Mouse (Mus musculus) myocyte (in vitro differentiated cells): ENCODE results near the gene Lmo7. TPM values are rescaled to one million over a fixed set of nuclear protein-coding genes. Genes with fewer than 3 reads are reported as not detected.

ENCODE experiments used
- H3K27me3 ChIP-seq: one replicate; pipeline ENCODE4 v1.6.1; 2011; ENCODE audit not compliant: control insufficient read depth, insufficient read depth, insufficient read length
- H3K36me3 ChIP-seq: one replicate; pipeline ENCODE4 v1.6.1; 2011; ENCODE audit not compliant: control insufficient read depth, insufficient read depth
- H3K4me2 ChIP-seq: one replicate; pipeline ENCODE4 v1.6.1; 2011; ENCODE audit warnings: low read depth, control low read depth
- H3K4me3 ChIP-seq: one replicate; pipeline ENCODE4 v1.5.1; 2011; ENCODE audit warnings: mild to moderate bottlenecking, control low read depth, moderate library complexity
- H3K79me2 ChIP-seq: one replicate; pipeline ENCODE4 v1.6.1; 2011; ENCODE audit not compliant: control insufficient read depth, insufficient read depth
- H3ac ChIP-seq: one replicate; pipeline ENCODE4 v1.6.1; 2011; ENCODE audit not compliant: control insufficient read depth, insufficient read length
- CEBPB ChIP-seq: IDR thresholded peaks from 2 replicates; pipeline ENCODE4 v1.6.1; 2011; ENCODE audit warnings: mild to moderate bottlenecking, moderate library complexity; ENCODE audit not compliant: poor library complexity, insufficient read depth, severe bottlenecking
- E2F4 ChIP-seq: IDR thresholded peaks from one replicate; pipeline ENCODE4 v1.6.1; 2011; ENCODE audit warnings: mild to moderate bottlenecking, control low read depth, moderate library complexity; ENCODE audit not compliant: insufficient read depth
- MAX ChIP-seq: IDR thresholded peaks from one replicate; pipeline ENCODE4 v1.6.1; 2011; ENCODE audit warnings: low read depth, mild to moderate bottlenecking, control low read depth
- MYOD1 ChIP-seq, 3 experiments: IDR thresholded peaks; one replicate each; pipeline ENCODE4 v1.6.1; 2011; ENCODE audit warnings: control low read depth in 2 of 3, low read depth in 2 of 3, mild to moderate bottlenecking in 2 of 3, moderate library complexity in 1 of 3; ENCODE audit not compliant: insufficient read length in 2 of 3, control insufficient read depth in 1 of 3
- MYOG ChIP-seq, 3 experiments: IDR thresholded peaks; one replicate each; pipeline ENCODE4 v1.6.1; 2011; ENCODE audit warnings: control low read depth in 2 of 3, low read depth in 2 of 3, mild to moderate bottlenecking in 2 of 3; ENCODE audit not compliant: insufficient read length in 2 of 3, control insufficient read depth in 1 of 3, insufficient read depth in 1 of 3
- POLR2A ChIP-seq: IDR thresholded peaks from one replicate; pipeline ENCODE4 v1.6.1; 2011; ENCODE audit warnings: low read depth, mild to moderate bottlenecking, control low read depth, moderate library complexity; ENCODE audit not compliant: insufficient read length
- POLR2AphosphoS2 ChIP-seq: IDR thresholded peaks from one replicate; pipeline ENCODE4 v1.6.1; 2011; ENCODE audit warnings: low read depth, control low read depth; ENCODE audit not compliant: insufficient read length
- REST ChIP-seq: IDR thresholded peaks from one replicate; pipeline ENCODE4 v1.6.1; 2011; ENCODE audit warnings: mild to moderate bottlenecking, control low read depth, moderate library complexity; ENCODE audit not compliant: insufficient read depth, insufficient read length
- SRF ChIP-seq: IDR thresholded peaks from one replicate; pipeline ENCODE4 v1.6.1; 2011; ENCODE audit warnings: low read depth; ENCODE audit not compliant: control insufficient read depth, insufficient read length
- TCF12 ChIP-seq: IDR thresholded peaks from one replicate; pipeline ENCODE4 v1.6.1; 2011; ENCODE audit warnings: mild to moderate bottlenecking, control low read depth; ENCODE audit not compliant: poor library complexity, insufficient read depth, severe bottlenecking
- TCF3 ChIP-seq: IDR thresholded peaks from one replicate; pipeline ENCODE4 v1.6.1; 2011; ENCODE audit warnings: low read depth, control low read depth; ENCODE audit not compliant: insufficient read length
- USF1 ChIP-seq: IDR thresholded peaks from one replicate; pipeline ENCODE4 v1.6.1; 2011; ENCODE audit warnings: low read depth, mild to moderate bottlenecking, control low read depth, moderate library complexity
- polyA plus RNA-seq: library from polyadenylated mRNA; unstranded; fragments of >200 nt; fragmentation: generic; extraction: Trizol; gene quantifications from one replicate; pipeline ENCODE4 v1.2.1, GENCODE M21; 2012; ENCODE audit warnings: missing spikeins

Gene Lmo7
- polyA plus RNA-seq, 1 experiment: 56.1 TPM

DNA sequence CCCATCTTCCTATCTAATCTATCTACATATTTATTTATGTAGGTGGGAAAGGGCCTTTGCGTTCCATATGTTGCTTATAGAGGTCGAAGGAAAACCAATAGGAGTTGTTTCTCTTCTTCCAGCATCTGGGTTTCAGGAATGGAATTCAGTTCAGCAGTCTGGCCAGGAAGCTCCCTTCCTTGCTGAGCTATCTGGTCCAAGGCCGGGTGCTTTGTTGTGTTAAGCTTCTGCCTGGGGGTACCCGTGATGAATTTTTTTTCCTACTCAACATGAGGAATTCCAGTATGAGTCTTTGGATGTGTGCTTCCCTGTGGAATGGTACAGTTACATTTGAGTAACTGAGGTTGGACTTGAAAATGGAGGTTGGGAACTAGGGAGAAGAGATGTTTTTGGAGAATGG, 139.9 kb downstream of the Lmo7 start:
- H3K27me3 ChIP-seq: no peaks in the 10 kb centered on the region
- TF ChIP-seq MYOD1 (IDR thresholded peaks at IDR 0.05; ENCODE audit: control insufficient read depth in 1 of 3, insufficient read length in 2 of 3, low read depth in 2 of 3) (no peak), TCF12 (no peak), POLR2A (no peak), TCF3 (no peak), REST (no peak), USF1 (no peak), MAX (no peak)
- no peaks in the 10 kb centered on the region for H3K36me3 ChIP-seq
- peaks cover 42% of the 10 kb centered on the region for H3K79me2 ChIP-seq
- peak overlapping the region; percentile 97 for H3K4me2 ChIP-seq
- no peak overlapping the region for H3ac ChIP-seq
- H3K4me3 ChIP-seq: peak overlapping the region; percentile 17

DNA sequence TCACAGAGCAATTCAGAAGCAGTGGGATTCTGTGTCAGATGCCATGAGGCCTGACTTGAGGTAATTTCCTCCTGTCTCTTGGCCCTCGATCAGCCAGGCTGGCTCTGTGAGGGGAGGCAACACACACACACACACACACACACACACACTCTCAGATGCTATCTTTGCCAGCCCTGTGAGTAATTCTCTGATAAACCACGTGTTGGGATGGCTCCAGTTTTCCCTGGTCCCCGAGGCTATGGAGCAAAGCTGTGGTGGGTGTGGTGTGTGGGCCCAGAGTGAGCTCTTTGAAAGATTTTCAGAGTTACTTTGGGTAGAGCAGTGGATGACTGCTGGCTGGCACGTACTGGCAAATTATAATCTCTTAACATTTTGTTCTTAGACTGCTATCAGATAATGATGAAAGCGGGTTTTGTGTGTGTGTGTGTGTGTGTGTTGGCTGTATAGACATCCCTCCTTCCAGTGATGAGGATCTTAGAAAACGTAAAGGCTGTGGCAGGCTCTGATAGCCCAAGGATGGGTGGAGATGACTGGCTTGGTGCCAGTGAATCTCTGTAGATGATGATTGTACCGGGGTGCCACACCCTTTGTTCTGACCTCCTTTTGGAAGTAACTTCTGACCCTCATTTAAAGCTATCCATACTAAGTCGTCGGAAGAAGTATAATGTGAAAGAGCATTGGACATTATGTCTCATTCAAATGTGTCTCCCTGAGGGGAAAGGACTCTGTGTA, 140.6 kb downstream of the Lmo7 start:
- Histone ChIP-seq H3K4me3 (peak overlapping the region; percentile 17), H3ac (no peak overlapping the region), H3K4me2 (peak overlapping the region; percentile 97), H3K79me2 (peaks cover 40% of the 10 kb centered on the region), H3K36me3 (no peaks in the 10 kb centered on the region), H3K27me3 (no peaks in the 10 kb centered on the region)
- TF ChIP-seq SRF (peak; percentile 39), MYOG (IDR thresholded peaks at IDR 0.05; ENCODE audit: control insufficient read depth in 1 of 3, insufficient read depth in 1 of 3, insufficient read length in 2 of 3, low read depth in 2 of 3) (peak in 2 of 3 experiments; percentile 25 to 77), USF1 (peak; percentile 83), TCF12 (peak; percentile 81), TCF3 (no peak), POLR2A (peak; percentile 49), MAX (peak; percentile 85), POLR2AphosphoS2 (peak; percentile 36), REST (no peak), MYOD1 (IDR thresholded peaks at IDR 0.05; ENCODE audit: control insufficient read depth in 1 of 3, insufficient read length in 2 of 3, low read depth in 2 of 3) (peak in 2 of 3 experiments; percentile 21 to 74), CEBPB (peak; percentile 8; the same call in 1 of the 2 replicates)

DNA sequence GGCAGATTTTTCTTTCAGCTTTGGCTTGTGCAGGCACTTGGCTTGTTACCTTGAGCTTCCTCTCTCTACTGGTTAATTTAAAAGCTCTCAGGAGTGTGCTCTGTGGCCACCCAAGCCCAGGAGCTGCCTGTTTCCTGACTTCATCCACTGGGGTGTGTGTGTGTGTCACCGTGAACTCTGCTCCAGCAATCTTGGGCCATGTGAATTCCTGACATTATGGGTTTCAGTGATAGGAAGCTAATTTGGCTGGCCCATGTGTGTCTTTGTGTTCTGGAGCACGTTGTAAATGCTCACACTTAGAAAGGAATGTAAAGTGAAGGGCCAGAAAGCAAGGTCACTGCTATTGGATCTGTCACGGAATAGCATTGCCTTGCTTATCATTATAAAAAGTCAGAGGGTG, 143.1 kb downstream of the Lmo7 start:
- TF ChIP-seq TCF12: no peak
- no peak for TF ChIP-seq MAX
- no peak for TF ChIP-seq REST
- TF ChIP-seq SRF: no peak
- no peak for TF ChIP-seq MYOG (IDR thresholded peaks at IDR 0.05; ENCODE audit: control insufficient read depth in 1 of 3, insufficient read depth in 1 of 3, insufficient read length in 2 of 3, low read depth in 2 of 3)

DNA sequence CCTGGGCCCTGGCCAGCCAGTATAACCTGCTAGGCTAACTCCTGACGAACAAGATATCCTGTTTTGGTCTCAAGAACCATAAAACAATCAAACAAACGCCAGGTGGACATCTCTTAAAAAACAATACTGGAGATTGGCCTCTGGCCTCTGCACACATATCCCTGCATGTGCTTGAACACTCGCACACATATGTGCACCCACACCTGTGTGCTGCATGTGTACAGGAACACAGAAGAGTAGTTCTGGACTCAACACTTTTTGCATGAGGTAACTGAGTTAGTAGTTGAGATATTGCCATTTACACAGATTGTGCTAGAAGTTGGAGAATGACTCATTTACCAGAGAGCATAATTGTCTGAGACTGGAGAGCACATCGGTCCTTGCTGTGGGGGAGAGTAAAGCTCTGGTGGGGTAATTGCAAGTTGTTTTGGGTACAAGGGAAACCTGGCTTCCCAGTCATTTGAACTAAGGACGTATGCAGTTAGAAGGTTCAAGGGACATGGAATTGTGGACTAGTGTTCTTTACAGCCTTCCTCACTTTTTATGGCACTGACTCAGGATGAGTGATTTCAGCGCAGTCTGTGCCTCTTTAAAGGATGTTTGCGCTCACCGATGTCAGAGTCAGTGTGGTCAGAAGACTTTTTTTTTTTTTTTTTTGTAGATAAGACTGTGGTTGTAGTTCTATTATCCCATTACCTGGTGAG, 148.7 kb downstream of the Lmo7 start:
- Histone ChIP-seq H3K36me3 (peaks cover 36% of the 10 kb centered on the region), H3K4me2 (peak overlapping the region; percentile 68), H3K79me2 (peaks cover 14% of the 10 kb centered on the region), H3ac (no peak overlapping the region), H3K4me3 (no peak overlapping the region), H3K27me3 (no peaks in the 10 kb centered on the region)
- no peak for TF ChIP-seq E2F4
- TF ChIP-seq POLR2A: no peak

More for the DNA sequence above, 143.1 kb downstream of the Lmo7 start:
- Histone ChIP-seq H3K27me3 (no peaks in the 10 kb centered on the region), H3ac (no peak overlapping the region), H3K36me3 (peaks cover 13% of the 10 kb centered on the region), H3K4me2 (no peak overlapping the region), H3K79me2 (peaks cover 40% of the 10 kb centered on the region), H3K4me3 (no peak overlapping the region)

DNA sequence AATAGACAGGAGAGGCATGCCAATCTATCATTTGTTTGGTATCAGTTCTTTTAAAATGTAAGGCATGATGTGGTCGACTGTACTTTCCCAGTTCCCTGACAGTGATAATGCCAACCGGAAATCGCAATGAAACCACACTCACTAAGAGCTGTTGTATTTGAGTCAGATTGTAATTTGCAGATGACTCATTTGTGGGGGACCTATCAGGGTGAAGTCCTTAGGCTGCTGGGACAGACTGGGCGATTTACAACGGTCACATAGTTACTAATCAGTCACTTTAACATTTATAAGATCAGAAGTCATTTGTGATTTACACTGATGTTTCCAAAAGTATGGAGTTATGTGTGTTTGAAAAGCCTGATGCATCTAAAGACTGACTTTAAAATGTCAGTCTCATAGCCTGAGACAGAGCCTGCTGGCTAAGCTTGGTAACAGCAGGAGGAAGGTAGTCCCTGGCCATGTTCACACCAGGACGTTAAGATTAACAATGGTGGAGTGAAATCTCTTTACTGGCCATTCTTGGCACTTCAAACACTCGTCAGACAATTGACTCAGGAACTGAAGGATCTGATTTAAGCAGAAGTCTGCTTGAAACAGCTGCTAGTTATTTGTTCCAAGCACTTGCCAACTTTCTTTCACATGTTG, 149.4 kb downstream of the Lmo7 start:
- no peaks in the 10 kb centered on the region for H3K27me3 ChIP-seq
- peaks cover 7% of the 10 kb centered on the region for H3K79me2 ChIP-seq
- peaks cover 42% of the 10 kb centered on the region for H3K36me3 ChIP-seq
- TF ChIP-seq USF1: no peak
- TF ChIP-seq TCF12: no peak
- peak in 1 of 3 experiments; percentile 30 for TF ChIP-seq MYOD1 (IDR thresholded peaks at IDR 0.05; ENCODE audit: control insufficient read depth in 1 of 3, insufficient read length in 2 of 3, low read depth in 2 of 3)
- TF ChIP-seq SRF: no peak
- TF ChIP-seq E2F4: no peak
- TF ChIP-seq POLR2AphosphoS2: no peak
- TF ChIP-seq REST: no peak
- TF ChIP-seq CEBPB: no peak
- TF ChIP-seq MYOG (IDR thresholded peaks at IDR 0.05; ENCODE audit: control insufficient read depth in 1 of 3, insufficient read depth in 1 of 3, insufficient read length in 2 of 3, low read depth in 2 of 3): peak in 1 of 3 experiments; percentile 13
- TF ChIP-seq MAX: no peak
- no peak for TF ChIP-seq TCF3
- H3ac ChIP-seq: no peak overlapping the region
- H3K4me2 ChIP-seq: peak overlapping the region; percentile 68
- H3K4me3 ChIP-seq: no peak overlapping the region
